Mouse (Mus musculus) gastrocnemius, adult 8-10 months (tissue): ENCODE results near the gene Cd4. TPM values are rescaled to one million over a fixed set of nuclear protein-coding genes. Genes with fewer than 3 reads are reported as not detected.

Experiments
- DNase-seq, 2 experiments: peaks; one replicate each; pipeline ENCODE4 v3.0.0; 2022; ENCODE audit warnings: low spot score in 2 of 2
- total RNA-seq, 4 experiments: library from RNA; stranded (reverse); gene quantifications; 2 replicates each; pipeline ENCODE4 v1.2.4; 2022

Cd4 gene
- total RNA-seq, 4 experiments from 2014 or later, result 0.11 TPM; not detected in 3

DNA sequence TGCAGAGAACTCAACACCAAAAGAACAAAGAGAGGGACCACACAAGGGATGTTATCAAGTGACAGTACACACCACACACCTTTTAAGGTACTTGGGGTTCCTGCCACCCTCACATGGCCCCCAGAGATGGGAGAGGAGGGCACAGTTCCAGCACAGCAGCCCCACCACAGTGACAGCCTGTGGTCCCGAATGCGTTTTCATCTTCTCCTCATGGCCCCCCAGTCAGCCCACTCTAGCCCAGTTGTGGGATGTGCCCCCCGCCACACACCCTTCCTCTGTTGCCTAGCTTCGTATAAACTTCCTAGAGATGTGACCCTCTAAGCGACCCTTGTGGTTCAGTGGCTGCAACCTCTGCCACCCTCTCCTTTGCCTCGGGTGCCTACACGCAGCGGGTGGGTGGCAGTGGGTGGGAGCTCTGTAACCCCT is 2.1 kb downstream of the Cd4 start:
- no peak for DNase-seq

DNA sequence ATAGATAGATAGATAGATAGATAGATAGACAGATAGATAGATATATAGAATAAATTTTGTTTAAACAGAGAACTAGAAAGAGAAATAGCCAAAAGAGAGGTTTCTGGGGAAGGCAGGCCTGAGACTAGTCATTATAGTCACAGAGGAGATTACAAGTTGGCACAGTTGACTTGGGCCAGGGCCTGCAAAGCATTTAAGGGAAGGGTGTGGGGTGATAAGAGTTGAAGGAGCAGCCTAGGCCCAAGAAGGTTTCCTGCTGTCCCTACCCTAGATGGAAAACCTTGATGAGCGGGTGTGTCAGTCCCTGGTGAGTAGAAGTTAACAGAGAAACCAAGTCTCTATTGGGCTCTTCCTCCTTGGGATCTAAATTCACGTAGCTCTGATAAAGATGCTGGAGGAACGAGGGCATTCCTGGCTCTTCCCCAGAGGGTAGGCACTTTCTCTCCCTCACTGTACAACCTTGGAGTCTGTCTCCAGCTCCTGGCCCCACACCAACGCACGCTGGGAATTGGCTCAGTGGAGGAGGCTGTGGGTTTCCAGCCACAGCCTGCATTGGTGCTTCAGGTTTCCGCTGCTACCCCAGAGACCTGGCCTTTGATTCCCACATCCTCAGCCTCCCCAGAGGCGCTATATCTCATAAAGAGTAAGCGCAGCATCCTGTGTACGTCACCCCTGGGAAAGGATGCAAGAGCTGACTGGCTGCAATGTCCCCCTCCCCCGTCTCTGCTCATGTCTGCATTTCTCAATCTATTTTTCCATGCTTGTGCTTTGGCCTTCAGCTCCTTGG is 3.1 kb downstream of the Cd4 start:
- no peak for DNase-seq

DNA sequence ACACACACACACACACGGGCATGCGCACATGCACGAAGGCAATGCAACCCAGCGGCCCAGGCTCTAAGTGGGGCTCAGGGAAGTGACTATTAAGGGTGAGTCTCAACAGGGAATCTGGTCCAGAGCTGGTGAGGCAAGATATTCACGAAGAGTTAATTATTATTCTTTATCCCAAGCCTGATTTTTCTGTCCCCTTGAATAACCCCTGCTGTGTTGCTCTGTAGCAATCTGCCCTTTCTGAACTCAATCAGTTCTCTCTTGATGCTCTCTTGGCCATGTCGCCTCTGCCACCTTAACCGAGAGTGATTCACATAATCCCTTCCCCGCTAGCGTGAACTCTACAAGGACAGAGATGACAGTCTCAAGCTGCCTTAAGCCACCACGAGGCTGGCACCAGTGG is 4.7 kb downstream of the Cd4 start:
- no peak for DNase-seq

DNA sequence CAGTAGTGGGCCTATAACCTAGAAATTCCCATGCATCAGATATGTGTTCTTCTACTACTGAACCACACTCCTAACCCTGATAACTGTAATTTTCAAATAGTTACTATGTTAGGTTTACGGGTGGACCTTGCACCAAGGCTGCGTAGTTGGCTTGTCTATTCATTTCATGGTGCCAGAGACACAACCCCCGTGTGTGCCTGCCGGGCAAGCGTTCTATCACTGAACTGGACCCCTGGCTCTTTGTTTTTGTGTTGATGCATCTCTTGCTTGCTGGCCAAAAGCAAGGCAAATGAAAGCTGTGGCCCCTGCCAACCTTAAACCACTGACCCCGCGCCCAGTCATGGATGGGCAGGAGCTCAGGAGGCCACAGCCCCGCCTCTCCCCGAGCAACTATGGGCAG is 6.2 kb downstream of the Cd4 start:
- no peak for DNase-seq

DNA sequence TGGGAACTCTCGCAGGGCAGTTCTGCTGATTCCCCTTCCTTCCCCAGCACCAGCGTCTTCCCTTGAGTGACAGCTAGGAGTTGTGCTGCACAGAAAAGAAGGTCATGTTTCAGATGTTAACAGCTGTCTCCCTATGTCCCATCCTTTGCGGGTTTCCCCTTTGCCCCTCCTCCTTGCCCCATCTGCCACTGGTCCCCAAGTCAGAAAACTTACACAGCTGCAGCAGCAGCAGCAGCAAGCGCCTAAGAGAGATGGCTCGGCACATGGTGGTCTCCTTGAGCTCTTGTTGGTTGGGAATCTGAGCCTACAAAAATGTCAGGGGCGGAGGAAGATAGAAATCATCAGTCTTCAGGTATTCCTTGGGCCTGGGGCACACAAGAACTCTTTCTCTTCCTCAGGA is 8.6 kb downstream of the Cd4 start:
- no peak for DNase-seq

DNA sequence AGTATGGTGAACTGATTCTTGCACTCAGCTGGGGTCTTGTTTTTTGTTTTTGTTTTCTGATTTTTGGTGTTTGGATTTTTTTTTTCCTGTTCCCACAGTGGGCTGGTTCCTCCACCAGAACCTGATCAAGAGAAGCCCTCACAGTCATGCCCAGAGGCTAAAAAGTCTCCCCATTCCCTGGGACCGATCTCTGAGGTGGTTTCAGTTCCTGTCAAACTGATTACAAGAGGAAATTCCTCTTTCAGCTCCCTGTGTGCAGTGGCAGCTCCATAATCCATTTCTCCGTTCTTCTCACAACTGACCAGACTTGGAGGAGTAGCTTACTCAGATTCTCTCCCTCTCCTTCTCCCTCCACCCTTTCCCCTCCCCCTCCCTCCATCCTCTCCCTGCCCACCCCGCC is 13.7 kb downstream of the Cd4 start:
- DNase-seq, result no peak

DNA sequence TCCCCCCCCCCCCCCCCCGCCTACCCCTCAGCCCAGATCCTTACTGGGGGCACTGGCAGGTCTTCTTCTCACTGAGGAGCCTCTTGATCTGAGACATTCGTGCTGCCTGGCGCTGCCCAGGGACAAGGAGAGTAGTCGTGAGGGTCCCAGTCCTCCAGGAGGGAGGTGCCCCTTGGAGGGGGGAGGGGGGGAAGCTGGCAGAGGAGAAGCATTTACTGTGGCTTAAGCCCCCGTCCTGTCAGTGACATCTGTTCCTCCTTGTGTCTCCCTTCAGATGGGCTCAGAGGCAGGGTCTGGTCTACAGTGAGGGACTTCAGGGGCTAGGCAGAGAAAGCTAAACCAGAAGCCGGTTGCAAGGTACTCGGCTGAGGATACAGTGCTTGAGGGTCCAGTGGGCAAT is 21.5 kb downstream of the Cd4 start:
- no peak for DNase-seq

DNA sequence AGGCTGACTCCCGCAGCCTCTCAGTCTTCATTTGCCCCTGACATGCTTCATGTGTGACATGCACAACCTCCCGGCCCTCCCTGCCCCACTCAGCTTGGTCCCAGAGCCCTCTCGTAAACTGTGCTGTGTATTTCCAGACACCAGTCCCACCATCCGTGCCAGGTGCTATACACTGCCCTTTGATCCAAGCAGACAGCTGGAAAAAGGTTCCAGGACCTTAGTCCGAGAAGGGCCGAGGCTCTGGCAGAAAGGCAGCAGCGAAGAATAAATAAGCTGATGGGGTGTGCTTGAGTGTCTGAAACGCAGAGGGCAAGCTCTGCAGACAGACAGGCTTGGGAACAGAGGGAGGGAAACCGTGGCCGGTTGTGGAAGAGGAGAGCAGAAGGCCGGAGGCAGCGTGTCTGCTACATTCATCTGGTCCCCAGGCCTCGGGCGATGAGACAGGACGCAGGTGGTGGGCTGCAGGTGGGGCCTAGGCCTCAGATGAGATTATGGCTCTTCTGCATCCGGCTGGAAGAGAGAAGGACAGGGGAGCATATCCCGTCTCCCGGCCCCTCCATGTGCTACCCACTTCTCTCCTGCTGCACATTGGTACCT is 22.2 kb downstream of the Cd4 start:
- DNase-seq, result no peak

DNA sequence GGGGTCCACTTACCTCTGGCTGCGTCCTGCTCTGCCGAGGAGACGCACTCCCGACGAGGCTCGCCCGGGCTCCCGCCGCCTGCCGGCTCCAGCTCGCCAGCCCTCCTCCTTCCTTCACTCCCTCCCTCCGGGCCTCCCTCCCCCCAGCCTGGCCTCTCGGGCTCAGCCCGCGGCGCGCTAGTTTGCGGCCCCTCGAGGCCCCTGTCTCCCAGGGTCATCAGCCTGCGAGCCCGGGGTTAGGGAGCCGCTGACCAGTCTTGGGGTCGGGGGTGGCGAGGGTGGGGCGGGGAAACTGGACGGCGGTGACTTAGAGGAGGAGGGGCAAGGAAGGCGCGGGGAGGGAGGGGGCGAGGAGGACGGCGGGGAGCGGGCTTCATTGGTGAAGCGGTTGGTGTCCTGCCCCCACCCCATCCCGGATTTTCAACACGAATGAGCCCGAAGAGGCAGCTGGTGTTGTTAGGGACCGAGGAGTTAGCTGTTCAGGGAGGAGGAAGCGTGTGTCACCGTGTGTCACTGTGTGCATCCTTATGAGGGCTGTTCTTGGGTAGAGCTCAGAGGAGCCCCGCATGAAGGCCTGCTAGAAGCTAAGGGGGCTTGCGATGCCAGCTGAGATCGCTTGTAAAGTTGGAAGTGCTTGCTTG is 24.2 kb downstream of the Cd4 start, which contains the start of gene Gpr162:
Gene Gpr162, minus strand, starts transcription at position 326 of the 641 bp plus-strand sequence.
- peak in 1 of 2 experiments; percentile 24 for DNase-seq

DNA sequence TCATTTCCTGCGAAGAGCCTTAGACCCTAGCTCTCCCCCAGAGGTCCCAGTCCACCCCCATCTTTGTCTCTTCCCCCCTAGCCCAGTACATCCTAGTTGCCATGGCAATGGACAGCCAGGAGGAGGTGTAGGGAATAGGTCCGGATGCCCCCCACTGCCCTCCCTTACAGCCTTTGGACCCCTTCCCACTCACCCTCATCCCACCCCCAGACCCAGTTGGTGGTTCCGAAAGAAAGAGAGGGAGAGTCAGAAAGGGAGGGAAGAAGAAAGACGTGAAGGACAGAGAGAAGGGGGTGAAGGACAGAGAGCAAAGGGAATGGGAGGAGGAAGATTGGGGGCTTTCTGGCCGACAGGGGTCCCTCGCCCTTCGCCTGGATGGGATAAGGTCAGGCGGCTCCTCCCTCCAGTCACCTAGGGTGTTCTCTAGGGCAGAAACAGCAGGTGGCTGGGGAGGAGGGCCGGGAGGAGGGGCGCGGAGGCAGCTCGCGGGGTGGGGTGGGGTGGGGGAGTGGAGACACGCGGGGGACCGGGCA is 24.8 kb downstream of the Cd4 start:
- no peak for DNase-seq

DNA sequence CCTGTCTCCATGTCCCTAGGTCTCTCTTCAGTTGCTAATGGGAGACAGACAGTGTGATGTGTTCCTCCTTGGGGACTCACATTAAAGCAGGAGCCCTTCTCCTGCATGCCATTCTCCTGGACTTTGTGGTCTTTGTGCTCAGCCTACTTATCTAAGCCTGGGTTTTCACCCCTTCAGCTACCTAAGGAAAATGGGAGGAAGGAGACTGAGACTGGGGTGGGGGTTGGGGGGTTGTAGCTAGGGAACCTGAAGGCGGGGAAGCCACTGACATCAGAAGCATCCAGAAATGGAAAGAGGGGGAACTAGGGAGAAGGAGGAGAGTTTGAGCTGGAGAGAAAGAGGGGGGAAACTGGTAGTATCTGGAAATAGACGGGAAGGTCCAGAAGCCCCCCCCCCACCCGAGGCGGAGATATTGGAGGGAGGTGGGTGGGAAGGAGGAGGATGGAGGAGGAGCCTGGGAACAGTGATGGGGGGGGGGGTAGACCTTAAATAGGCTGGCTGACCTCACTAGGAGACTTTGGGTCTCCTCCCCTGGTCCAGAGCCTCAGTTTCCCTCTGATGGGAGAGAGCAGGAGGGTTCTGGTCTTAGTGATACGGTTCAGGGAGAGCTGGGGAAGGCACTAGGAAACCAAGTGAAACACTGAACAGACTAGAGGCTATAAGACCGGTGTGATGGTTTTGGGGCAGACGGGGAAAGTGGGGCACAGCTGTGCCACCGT is 25.5 kb downstream of the Cd4 start:
- no peak for DNase-seq

DNA sequence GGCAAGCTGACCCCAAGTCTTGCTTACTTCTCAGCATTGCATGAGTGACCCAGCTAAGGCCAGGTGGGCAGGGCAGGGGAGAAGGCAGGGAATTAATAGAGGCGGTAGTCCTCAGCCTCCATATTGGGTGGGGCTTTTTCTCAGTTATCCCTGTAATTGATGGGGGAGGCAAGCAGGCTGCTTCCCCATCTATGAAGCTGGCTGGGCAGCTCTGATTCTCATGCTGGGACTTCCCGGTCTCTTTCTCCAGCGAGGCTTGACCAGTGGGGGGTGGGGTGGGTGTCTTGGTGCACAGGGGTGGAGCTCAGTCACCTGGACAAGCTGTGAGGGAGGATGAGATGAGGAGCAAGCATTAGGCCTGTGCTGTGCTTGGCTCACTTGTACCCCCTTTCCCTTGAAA is 26.2 kb downstream of the Cd4 start:
- DNase-seq, result no peak

DNA sequence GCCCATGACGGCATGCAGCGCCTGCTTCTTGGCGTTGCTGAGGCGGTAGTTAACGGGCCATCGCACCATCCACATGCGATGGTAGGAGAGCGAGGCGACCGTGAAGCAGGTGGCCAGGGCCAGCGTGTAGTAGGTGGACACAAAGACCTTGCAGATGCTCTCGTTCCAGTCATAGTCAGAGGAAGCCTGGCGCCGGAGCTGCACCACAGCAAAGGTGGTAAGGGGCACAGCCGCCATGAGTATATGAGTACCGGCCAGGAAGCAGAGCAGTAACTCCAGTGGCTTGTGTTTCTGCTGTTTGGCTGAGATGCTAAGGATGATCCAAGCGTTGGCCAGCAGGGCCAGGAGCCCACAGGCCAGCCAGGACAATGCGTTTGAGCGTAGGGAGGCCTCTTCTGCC is 26.8 kb downstream of the Cd4 start:
- DNase-seq, result no peak

DNA sequence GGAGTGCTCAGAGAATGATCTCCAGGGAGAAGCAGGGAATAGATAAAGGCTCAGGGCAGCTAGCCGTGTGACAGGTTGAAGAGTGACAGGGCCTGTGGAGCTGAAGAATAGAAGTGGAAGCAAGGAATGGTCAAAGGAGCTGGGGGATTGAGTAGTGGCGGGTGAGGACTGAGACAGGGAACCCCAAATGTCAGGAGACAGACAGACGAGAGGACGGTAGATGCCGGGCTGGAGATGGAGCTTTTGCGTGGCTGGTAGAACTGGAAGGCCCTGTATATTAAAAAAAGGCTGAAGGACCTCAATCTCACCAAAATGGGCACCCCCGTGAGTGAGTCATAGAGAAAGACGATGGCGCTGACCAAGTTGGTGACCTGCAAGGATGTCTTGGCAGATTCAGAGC is 27.5 kb downstream of the Cd4 start:
- DNase-seq, result no peak

DNA sequence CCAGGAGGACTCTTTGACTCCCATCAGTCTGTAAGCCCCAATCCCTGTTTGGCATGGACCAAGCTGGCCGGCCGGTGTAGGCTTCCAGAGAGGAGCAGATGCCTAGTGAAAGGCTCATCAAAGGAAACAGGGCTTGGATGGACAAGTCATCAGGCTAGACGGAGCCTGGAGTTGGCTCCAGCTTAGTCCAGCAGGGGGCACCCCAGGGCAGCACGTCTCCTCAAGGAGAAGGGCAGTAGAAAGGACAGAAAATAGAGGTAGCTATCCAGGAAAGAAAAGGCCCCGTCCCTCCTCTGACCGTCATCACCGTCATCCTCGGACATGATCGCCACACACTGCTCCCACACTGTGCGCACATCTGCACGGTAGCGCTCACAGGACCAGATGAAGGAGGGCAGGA is 28.3 kb downstream of the Cd4 start:
- DNase-seq, result peak; percentile 70 to 74

DNA sequence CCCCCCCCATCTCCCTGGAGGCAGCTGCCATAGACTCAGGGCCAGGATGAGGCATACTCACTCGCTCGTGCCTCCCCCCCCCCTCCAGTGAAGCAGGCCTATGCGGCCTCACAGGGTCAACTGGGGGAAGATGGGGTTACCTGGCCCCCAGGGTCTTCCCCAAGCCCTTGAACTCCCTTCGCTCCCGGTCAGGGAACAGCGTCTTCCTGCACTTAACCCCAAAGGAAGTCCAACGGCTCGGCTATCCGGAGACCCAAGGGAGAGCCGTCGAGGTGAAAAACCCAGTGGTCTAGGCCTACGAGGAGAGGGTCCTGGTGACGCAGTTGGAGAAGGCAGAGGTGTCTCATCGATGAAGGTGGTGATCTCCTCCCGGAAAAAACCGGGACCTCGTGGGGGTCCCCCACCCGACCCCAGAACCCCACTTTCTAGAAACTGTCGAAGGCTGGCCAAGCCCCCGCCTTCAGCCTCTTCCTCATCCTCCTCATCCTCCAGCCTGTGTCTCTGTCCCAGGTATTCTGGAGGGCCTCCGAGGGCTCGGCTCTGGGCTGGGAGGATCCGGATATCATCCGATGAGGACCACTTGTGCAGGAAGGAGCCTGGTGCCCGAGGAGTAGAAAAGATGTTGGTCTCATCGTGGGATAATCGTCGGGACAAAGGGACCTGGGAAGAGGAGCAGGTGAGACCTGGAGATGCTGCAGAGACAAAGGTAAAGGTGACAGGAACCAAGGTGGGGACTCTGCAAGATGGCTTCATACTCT is 29.3 kb downstream of the Cd4 start:
- DNase-seq, result no peak

DNA sequence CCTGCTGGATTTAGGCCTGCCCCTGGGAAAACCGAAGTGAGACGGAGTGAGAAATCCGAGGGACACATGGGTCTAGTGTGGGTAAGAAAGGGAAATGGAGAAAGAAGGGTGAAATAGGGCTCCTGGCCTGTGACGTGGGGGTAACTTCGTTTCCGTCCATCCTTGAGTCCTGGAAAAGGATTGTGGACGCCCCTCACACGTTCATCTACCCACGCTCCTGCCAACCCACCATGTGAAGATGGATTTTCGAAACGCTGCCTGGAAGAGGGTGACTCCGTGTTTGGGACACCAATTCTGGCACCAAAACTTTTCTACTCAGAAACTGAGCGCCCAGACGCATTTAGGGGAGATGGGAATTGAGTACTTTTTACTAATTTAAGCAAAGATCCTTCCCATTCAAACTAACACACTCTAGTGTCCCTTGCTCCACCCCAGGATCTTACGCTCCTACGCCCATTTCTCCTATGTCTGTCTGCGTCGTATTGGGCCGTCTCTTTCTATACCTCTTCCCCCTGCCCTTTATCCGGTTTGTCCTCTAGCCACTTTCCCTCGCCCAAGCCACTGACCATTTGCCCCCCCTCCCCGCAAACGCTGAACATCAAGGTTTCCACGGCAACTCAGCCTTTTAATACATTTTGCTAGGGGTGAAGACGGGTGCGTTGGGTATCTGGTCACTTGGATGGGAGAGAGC is 30.0 kb downstream of the Cd4 start:
- DNase-seq, result no peak

DNA sequence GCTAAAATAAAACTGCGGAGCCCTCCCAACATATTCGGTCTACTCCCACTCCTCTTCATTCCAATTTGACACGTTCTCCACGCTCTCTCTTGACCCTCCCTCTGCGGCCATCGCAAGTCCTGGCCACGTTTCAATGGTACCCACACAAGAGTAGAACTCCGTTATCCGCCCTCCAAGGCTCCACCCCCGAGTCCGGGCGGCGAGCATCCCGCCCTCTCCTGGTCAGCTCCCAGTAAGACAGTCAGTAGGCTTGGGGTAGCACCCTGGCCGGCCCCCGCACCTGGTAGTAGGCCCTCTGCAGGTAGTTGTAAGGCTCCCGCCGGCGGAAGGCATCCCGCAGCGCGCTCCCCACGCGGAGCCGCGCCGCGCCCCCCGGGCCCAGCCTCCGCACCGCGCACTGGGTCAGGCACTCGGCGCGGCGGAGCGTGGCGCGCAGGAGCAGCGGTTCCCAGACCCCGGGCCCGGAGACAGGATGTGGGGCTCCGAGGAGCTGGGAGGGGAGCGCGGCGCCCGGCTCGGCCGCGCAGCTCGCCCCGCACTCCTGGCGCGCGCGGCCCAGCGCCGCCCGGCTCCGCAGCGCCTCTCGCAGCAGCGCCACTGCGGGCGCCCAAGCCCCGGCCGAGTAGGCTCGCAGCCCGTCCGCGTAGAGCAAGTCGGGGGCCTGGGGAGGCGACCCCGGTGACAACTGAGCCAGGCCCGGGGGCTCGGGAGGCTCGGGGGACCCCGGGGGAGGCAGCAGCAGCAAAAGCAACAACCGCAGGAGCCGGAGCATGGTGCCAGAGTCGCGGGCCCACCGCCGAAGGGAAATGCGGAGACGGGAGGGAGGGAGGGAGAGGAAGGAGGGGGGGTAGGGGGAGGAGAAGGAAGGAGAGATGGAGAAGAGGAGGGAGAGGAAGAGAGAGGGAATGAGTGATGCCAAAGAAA is 30.8 kb downstream of the Cd4 start, which contains the start of gene P3h3:
Gene P3h3, minus strand, starts transcription at position 837 of the 924 bp plus-strand sequence.
- peak; percentile 45 to 69 for DNase-seq

DNA sequence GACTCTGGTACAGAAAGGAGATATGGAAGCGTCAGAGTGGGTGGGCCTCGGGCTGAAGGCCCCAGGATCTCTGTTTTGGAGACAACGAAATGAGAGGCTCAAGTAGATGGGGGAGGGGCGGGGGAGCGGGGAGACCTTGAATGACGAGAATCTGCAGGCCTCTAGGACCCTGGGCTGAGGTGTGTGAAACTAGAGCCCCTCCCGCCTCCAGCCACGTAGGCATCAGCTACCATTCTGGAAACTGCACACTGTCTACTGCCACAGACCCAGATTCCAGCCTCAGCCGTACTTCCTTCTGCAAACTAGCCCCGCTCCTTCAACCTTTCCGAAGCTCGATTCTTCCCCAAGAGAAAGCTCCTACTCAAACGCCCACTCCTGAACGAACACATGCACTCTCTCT is 31.7 kb downstream of the Cd4 start:
- DNase-seq, result no peak
